Mouse (Mus musculus) left cerebral cortex, postnatal 14 days (tissue): ENCODE measurements around the gene Pcolce2. TPM values are rescaled to one million over a fixed set of nuclear protein-coding genes. Genes with fewer than 3 reads are reported as not detected.

Source experiments
- DNase-seq, 2 experiments: peaks; one replicate each; pipeline ENCODE4 v3.0.0; 2021 to 2022; ENCODE audit warnings: low spot score in 2 of 2, mixed read lengths in 1 of 2
- intact Hi-C: fragments of 180-260 bp; cut with DNase I; formaldehyde crosslinking; loops from one replicate; pipeline ENCODE4 v1.15.1; 2025
- total RNA-seq, 2 experiments: library from RNA; stranded (reverse); gene quantifications; 2 replicates each; pipeline ENCODE4 v1.2.3; 2021

Pcolce2 gene
- total RNA-seq, 2 experiments from 2014 or later: 1.2 to 1.6 TPM

DNA sequence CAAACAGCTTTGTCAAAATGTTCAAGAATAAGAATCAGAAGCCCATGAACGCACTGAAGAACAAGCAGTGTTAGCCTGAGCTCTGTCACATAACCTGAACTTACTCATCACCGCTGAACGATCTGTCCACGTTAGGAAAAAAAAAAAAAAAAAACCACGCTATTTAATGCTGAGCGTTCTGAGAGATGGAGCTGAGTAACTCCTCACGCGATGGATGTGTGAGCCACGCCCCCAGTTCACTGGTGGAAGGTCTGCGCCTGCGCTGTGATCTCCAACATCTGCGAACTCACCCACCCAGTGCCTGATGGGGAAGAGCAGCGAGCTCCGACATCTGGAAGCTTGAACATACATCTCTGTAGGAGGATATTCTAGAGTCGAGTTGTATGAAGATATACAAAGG, 57.6 kb downstream of the Pcolce2 start:
- intact Hi-C loops: no loop called here
- DNase-seq: no peak

DNA sequence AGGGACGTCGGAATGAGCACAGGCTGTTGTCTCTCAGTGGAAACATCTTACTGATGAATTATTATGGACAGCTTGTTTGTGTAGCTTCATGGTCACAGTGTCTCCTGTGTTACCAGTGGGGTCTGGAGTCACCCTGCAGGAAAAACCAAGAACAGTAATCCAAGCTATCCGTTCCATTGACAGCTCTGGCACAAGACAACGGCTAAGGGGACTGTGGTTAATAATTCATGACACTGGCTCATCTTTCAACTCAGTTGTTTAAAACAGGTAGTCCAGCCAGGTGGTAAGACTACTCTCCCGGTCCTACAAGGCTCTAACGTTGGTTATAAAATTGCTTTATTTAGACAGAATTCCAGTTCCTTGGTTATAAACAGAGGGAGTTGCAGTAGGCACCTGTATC, 59.2 kb downstream of the Pcolce2 start:
- DNase-seq: no peak
- intact Hi-C loops: no loop called here

DNA sequence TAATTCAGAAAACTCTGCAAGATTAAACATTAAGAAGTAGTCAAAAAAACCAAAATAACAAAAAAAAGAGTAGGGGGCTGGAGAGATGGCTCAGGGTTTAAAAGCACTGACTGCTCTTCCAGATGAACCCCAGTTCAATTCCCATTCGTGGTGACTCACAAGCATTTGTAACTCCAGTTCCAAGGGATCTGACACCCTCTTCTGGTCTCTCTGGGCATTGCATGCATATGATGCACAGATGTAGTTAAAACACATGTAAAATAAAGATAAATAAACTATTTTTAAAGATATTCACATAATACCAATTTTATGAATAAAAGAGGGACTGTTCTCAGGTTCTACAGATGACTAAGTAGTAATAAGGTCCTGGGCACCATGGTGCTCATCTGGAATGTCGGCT, 60.4 kb downstream of the Pcolce2 start:
- DNase-seq: peak; percentile 45 to 56
- intact Hi-C loops: no loop called here

DNA sequence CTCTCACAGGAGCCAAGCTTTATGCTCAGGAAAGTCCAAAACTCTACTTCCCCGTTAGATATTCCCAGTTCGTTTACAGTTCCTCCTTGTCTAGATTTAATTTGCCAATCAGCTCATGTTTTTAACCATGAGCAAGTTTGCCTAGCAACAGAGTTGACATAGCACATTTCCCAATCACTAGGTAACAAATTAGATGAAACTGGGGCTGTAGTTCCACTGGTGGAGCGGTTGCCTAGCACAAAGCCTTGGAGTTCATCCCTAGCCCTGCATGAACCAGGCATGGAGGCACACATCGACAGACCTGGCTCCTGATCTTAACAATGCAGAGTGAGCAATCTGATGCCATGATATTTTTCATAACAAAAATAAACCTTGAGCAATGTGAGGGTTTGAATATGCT, 61.9 kb downstream of the Pcolce2 start:
- intact Hi-C loops: no loop called here
- DNase-seq: peak; percentile 23 to 47

DNA sequence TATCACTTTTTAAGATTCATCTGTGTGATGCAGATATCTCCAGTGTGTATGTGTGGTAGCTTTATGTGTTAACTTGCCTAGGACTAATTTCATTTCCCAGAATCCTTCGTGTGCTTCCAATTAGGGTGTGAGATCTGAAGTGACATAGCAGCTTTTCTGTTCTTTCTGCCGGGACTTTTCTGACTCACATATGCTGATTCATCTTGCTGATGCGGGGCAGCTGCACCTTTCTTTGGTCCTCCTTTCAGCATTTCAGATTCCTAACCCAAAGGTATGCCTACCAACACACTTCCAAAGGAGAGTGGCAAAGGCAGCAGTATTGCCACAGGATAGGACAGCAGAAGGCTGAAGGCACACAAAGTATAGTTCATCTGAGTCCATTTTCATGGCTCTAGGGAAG, 66.7 kb downstream of the Pcolce2 start:
- intact Hi-C loops: no loop called here
- DNase-seq: peak in 1 of 2 experiments; percentile 38

DNA sequence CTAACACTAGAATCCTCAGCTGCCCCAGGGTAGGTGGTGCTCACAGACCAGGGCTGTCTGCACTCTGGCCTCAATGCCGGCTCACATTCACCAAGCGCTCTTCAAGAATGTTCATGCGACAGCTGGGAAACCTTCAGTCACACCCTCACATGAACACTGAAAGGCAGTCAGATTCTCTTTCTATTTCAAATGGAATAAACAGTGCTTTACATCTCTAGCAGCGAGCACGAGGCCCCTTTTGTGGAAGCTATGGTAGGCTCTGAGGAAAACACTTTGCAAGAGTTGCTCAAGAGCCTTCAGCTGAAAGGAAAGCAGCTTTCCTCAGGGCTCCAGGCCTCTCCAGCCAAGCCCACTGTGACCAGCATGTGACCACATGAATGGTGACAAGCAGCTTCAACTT, 68.0 kb downstream of the Pcolce2 start:
- intact Hi-C loops: loop anchor here (5.0 kb wide), 1 partner anchor 233 kb away; no protein-coding TSS in a partner anchor
- no peak for DNase-seq

DNA sequence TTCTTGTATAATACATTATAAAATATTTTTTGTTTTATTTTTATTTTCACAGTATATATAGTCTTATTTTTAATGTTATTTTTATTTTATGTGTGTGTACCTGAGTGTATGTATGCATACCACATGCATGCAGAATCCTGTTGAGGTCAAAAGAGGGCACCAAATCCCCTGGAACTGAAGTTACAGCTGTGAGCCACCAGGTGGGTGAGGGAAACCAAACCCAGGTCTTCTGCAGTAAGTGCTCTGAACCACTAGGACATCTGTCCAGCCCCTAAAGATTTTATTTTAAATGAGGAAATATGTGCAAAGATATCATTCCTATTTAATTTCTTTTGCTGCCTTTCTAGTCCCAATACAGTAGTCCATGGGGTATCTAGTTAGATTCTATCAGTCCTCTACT, 71.5 kb downstream of the Pcolce2 start:
- no peak for DNase-seq
- intact Hi-C loops: loop anchor here (5.0 kb wide), 1 partner anchor 237 kb away; no protein-coding TSS in a partner anchor

DNA sequence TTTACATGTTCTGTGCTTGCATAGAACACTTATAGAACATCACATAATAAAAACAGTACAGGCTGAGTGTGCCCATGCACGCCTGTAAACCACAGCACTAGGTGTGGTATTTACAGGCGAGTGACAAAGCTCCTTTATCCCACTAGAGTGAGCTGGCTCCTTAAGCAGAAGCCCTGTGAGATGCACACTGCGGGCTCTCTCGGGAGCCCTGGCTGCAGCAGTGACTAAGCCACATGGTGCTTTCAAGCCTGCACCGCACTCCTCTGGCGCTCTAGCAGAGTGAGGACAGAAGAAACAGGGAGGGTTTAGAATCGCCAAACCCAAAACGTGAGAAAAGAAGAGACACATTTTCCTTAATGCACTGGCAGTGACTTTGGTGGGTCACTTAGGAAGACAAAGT, 75.2 kb downstream of the Pcolce2 start:
- DNase-seq: no peak
- intact Hi-C loops: loop anchor here (10.0 kb wide), 1 partner anchor 142 kb away; the partner anchor contains the start of gene Atr

DNA sequence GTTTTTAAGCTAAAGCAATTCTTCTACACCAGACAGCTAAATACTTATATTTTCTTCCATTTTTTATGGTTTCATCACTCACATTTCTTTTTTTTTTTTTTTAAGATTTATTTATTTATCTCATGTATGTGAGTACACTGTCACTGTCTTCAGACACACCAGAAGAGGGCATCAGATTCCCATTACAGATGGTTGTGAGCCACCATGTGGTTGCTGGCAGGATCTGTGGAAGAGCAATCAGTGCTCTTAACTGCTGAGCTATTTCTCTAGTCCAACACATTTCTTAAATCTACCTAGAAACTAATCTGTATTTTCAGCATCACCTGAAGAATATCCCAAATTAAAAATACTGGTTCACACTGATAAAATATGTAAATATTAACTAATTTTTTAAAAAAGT, 98.8 kb downstream of the Pcolce2 start:
- DNase-seq: no peak
- intact Hi-C loops: no loop called here

DNA sequence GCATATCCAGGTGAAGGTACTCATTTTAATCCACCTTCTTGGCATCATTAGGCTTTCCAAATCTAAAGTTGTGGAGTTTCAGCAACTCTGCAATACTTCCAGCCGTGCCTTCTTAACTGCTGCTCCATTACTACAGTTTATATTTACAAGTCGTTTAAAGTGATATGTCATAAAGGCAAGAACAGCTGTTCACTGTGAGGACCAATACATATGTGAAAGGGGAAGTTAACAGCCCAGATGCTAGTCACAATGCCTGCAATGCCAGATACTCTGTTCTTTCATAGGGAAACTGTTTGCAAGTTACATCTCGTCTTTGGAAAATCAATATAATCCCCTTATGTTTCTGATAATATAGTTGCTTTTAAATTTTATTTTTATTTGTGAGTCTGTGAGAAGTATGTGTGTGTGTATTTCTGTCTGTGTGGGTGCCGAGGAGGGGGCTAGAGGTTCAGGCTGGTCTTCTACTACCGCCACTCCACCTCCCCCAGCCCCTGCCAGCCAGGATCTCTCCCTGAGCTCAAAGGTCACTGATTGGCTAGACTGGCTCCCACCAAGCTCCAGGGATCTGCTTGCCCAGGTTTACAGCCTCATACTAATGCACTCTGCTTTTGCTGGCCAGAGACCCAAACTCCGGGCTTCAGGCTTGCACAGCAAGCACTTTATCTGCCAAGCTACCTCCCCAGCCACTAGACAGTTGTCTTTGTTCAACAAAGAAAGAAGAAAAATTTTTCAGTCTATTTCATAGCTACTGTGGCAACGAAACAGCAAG, 107.6 kb downstream of the Pcolce2 start:
- DNase-seq: no peak
- intact Hi-C loops: no loop called here

DNA sequence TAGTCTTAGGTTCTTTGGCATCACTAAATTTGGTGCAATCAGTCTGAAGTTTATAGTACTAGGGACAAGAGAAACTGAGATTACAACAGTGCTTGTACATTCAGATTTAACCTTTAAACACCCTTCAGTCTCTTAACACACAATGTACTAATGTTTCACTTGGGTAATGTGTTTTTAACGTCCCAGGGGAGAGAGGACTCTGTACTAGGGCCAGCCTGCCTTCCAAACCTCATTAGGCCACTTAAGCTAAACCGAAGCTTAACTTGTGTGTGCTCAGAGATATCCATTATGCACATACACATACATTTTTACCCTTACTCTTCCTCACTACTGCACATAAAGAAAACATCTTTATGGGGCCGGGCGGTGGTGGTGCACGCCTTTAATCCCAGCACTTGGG, 109.9 kb downstream of the Pcolce2 start:
- intact Hi-C loops: no loop called here
- DNase-seq: no peak

Other genes starting within 250 kb of the Pcolce2 start
- 100 to 1,000 TPM; 103 TPM for gene Chst2, start 230.9 kb upstream of the Pcolce2 start, total RNA-seq
- 10 to 100 TPM; 57.6 to 60.7 TPM for gene U2surp, start 125.6 kb upstream of the Pcolce2 start, total RNA-seq
- 10 to 100 TPM; 37.2 to 39.2 TPM for gene Paqr9, start 77.9 kb upstream of the Pcolce2 start, total RNA-seq
- 10 to 100 TPM; 48.2 to 48.3 TPM for gene Trpc1, start 112.8 kb downstream of the Pcolce2 start, total RNA-seq
- 1 to 10 TPM; 4.3 to 4.6 TPM for gene Pls1, start 207.7 kb downstream of the Pcolce2 start, total RNA-seq
- 10 to 100 TPM; 11.0 to 11.5 TPM for gene Atr, start 220.0 kb downstream of the Pcolce2 start, total RNA-seq